23 mouse cellular contexts compared by ENCODE assay signal in genomic region chr12:44931716-44932115, GRCm38 (mm10).
"Had no signal": no experiment of that assay in that cellular context is flagged by ENCODE, and none has a peak within 500 bp of the region (broad histone marks: within the 10 kb centered on the region; RNA-seq: fewer than 3 reads in every experiment).

No protein-coding gene starts in this region.

- H3K27me3 ChIP-seq: limb, embryonic 12.5 days; limb, embryonic 15.5 days; megakaryocyte, embryonic 14.5 days; neural tube, embryonic 12.5 days; neural tube, embryonic 15.5 days; stomach, embryonic 15.5 days had no signal

- H3K9ac ChIP-seq: limb, embryonic 12.5 days; limb, embryonic 15.5 days; liver, embryonic 14.5 days; liver, postnatal 0 days; neural tube, embryonic 12.5 days; neural tube, embryonic 15.5 days; stomach, embryonic 15.5 days had no signal

- H3K4me3 ChIP-seq: layer of hippocampus, adult 2 months; limb, embryonic 12.5 days; limb, embryonic 15.5 days; megakaryocyte, embryonic 14.5 days; midbrain, embryonic 10.5 days; neural tube, embryonic 12.5 days; neural tube, embryonic 15.5 days; stomach, embryonic 15.5 days had no signal

- H3K27ac ChIP-seq: layer of hippocampus, adult 2 months; limb, embryonic 12.5 days; limb, embryonic 15.5 days; liver, embryonic 14.5 days; midbrain, embryonic 10.5 days; neural tube, embryonic 12.5 days; neural tube, embryonic 15.5 days; stomach, embryonic 15.5 days had no signal

- H3K9me3 ChIP-seq: limb, embryonic 12.5 days; limb, embryonic 15.5 days; megakaryocyte, embryonic 14.5 days; midbrain, embryonic 10.5 days; neural tube, embryonic 12.5 days; neural tube, embryonic 15.5 days; stomach, embryonic 15.5 days had no signal

- H3K4me2 ChIP-seq: limb, embryonic 12.5 days; limb, embryonic 15.5 days; liver, embryonic 11.5 days; neural tube, embryonic 12.5 days; neural tube, embryonic 15.5 days; stomach, embryonic 15.5 days had no signal

- ATAC-seq: intestine, postnatal 0 days; liver, postnatal 0 days had no signal

- H3K4me1 ChIP-seq: limb, embryonic 15.5 days; megakaryocyte, embryonic 14.5 days; neural tube, embryonic 12.5 days; neural tube, embryonic 15.5 days; stomach, embryonic 15.5 days had no signal

- DNase-seq: kidney, adult 2 months; kidney, postnatal 25 days; layer of hippocampus, postnatal 36 days; left cerebral cortex, postnatal 4 days; liver, postnatal 0 days; lung, postnatal 36 days; midbrain, embryonic 14.5 days; right cerebral cortex, adult 18-20 months; right cerebral cortex, postnatal 14 days; right cerebral cortex, postnatal 4 days; spleen, adult 18-20 months; thymus, postnatal 25 days had no signal

- H3K36me3 ChIP-seq: limb, embryonic 12.5 days; limb, embryonic 15.5 days; midbrain, embryonic 10.5 days; neural tube, embryonic 12.5 days; neural tube, embryonic 15.5 days; stomach, embryonic 15.5 days had no signal
